Mouse (Mus musculus) telencephalon, adult 2 months (tissue): ENCODE data around the gene Tymp.

Source experiments
- DNase-seq: peaks from one replicate; pipeline ENCODE4 v3.0.0-alpha.2; 2011; ENCODE audit warnings: low read depth, low spot score

The Tymp gene

GRCm38 (mm10) chr15:89374340-89374739, 2.5 kb downstream of the Tymp start:
- DNase-seq = no peak

DNA sequence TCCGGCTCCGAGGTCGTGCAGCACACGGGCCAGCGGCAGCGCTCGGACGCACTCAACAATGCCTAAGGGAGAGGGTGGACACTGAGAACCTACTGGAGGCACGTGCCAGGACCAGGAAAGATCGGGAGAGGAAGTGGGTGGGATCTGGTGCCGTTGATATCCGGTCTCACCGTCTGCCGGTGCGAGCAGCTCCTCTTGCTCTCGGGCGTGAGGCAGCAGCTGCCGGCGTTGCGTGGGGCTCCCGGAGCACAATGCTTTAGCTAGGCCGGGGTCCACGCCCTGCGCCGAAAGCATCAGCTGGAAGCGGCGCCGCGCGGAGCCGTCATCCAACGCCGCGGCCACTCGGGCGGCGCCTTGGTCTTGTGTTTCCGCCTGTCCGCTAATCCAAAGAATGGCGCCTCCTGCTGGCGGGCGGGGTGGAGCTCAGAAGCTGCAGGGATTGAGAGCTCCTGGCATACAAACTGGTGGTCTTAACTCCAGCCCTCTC, 3.0 kb downstream of the Tymp start, which contains the start of gene Sco2:
Gene Sco2, minus strand, starts transcription at position 85 of the 487 bp plus-strand sequence.
- DNase-seq = peak; percentile 83

GRCm38 (mm10) chr15:89373027-89373761, 3.6 kb downstream of the Tymp start:
- peak; percentile 71 for DNase-seq

- DNase-seq = no peak
Measured at GRCm38 (mm10) chr15:89372536-89372935, 4.3 kb downstream of the Tymp start.

- DNase-seq = no peak
Measured at GRCm38 (mm10) chr15:89372068-89372467, 4.8 kb downstream of the Tymp start.

DNA sequence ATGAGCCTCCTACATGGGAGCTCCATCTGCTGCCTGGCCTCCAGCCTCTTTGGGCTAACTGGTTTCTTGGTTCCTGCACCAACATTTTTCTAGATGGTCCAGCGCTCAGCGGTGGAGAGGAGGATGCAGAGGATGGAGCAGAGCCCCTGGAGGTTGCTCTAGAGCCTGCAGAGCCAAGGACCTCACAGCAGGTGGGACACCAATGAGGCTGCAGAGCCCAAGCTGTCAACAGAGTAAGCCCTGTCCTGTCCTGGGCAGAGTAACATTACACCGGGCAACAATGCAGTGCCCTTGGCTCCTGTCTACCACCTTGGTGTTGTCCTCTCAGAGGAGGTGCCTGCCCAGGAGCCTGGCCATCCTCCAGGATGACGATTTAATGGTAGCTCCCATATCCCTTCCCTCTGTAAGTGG, 11.7 kb downstream of the Tymp start:
- no peak for DNase-seq

DNA sequence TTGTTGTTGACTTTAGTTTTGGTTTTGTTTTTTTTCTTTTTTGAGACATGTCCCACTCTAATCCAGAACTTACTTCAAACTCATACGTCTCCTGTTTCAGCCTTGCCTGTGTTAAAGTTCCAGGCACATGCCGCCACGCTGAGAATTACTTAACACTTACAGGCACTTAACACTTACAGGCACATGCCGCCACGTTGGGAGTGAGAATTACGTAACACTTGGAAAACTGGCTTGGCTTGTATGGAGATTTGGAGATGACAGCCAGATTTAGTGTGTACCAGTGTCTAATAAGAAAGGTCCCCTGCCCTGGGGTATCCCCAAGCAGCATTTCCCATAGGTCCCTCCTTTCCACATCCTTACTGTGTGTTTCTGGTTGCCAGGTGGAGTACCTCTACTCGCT, 13.8 kb downstream of the Tymp start:
- DNase-seq = no peak

DNA sequence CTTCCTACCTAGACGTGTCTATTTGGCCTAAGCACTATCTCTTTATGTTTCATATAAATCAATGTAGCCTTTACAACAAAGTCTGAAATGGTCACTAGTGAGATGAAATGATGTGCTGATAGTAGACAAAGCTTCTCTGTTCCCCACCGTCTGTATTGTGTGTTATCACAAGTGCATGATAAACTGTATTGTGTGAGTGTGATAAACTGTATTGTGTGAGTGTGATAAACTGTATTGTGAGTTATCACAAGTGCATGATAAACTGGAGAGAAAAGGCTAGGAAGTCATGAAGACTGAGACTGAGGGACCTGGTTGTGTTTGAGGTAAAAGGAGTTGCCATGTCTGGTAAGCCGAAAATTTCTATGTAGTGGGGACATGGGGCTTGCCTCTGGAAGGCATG, 18.1 kb downstream of the Tymp start:
- DNase-seq = no peak

DNA sequence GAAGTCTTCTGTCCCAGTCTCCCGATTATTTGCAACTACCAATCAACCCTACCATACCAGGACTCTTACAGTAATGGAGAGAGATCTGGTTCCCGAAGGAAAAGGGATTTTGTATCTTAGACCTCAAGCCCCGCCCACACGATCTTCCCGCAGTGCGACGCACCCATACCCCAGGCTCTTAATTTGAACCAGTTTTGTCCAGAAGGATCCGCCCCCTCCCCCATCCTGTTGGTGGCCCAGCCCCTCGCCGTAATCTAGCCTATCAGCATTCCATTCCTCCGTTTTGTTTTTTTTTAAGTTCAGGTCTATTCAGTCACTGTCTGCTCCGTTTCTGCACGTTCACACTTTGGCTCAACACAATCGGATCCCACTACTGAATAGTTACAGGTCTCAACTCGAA, 20.5 kb downstream of the Tymp start:
- DNase-seq = peak; percentile 32

- DNase-seq = peak; percentile 89
Measured at GRCm38 (mm10) chr15:89355241-89356187, 21.3 kb downstream of the Tymp start, which contains the start of the genes Lmf2 and Ncaph2. Lmf2 (minus strand) TSS chr15:89355659. Ncaph2 (plus strand) TSS chr15:89355719.

DNA sequence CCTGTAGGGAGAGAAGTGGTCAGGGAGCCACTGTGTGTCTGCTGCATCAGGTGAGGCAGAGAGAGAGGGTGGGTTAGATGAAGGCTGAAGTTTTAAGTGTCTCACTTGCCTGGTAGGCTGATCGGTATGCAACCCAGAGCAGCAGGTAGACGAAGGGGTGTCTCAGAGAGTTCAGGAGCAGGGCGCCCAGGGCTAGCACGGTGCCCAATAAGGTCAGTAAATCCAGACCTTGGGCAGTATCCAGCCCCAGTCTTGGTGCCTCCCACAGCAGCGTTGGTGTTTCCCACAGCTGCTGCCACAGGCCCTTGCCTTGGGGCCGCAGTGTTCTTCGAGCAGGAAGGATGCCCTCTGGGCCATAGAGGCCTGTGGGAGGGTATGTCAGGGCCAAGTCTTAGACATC, 22.4 kb downstream of the Tymp start:
- no peak for DNase-seq

- DNase-seq = no peak
Measured at GRCm38 (mm10) chr15:89353837-89354236, 23.0 kb downstream of the Tymp start.

DNA sequence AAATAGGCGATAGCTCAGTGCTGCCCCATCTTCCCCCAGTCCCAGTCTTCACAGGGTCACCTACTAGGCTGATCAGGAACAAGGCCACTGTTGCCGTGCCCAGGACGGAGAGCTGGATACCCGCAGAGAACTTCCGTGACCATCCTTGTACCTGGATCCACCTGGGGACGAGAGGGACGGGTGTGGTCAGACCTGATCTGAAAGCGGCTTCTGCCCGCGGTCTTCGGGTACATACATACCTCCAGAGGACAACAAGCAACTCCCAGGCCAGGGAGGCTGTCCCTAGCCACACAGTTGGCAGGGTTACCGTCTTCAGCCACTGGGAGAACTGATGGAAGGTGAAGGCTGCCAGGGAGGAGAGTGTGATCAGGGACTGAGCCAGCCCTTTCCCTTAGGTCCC, 24.0 kb downstream of the Tymp start:
- DNase-seq = no peak

DNA sequence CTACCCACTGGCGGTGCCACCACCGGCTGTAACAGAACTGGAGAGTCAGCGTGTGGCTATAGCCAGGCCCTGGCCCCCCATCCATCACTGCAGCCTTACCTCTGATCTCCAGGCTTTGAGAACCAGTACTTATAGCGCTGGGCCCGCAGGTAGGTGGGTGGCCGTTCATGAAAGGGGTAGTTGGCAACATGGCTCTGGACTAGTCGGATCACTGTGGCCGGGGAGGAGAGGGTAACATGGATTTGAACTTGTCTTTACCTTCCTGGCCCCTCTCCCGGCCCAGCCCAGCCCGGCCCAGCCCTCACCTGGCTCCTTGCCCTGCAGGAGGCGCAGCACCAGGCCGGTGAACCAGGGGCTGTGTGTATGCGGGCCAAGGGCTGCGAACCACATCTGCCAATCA, 24.8 kb downstream of the Tymp start:
- no peak for DNase-seq

- DNase-seq = no peak
Measured at GRCm38 (mm10) chr15:89351302-89351701, 25.5 kb downstream of the Tymp start.

- DNase-seq = no peak
Measured at GRCm38 (mm10) chr15:89350447-89350846, 26.4 kb downstream of the Tymp start.

DNA sequence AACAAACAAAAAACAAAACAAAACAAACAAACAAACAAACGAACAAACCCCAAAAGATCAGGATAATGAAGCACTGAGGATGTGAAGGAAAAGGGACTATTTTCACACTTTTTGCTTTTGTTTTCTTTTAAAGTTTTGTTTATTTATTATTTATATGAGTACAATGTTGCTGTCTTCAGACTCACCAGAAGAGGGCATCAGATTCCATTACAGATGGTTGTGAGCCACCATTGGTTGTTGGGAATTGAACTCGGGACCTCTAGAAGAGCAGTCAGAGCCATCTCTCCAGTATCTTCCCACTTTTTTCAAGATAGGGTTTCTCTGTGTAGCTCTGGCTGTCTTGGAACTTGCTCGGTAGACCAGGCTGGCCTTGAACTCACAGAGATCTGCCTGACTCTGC, 33.5 kb downstream of the Tymp start:
- no peak for DNase-seq

- no peak for DNase-seq
Measured at GRCm38 (mm10) chr15:89341678-89342077, 35.2 kb downstream of the Tymp start.

DNA sequence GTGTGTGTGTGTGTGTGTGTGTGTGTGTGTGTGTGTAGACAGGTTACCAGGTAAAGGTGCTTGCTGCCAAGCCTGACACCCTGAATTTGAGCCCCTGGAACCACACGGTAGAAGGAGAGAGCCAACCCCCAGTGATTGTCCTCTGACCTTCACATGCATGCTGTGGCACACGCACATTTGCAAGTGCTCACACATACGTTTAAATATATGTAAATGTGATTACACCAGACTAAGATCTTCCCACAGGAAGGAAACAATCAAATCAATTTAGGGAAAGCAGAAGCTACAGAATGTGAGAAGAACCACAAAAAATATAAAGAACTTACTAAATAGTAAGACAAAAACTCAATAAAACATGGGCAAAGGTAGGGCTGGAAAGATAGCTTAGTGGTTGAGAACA, 36.7 kb downstream of the Tymp start:
- DNase-seq = no peak

DNA sequence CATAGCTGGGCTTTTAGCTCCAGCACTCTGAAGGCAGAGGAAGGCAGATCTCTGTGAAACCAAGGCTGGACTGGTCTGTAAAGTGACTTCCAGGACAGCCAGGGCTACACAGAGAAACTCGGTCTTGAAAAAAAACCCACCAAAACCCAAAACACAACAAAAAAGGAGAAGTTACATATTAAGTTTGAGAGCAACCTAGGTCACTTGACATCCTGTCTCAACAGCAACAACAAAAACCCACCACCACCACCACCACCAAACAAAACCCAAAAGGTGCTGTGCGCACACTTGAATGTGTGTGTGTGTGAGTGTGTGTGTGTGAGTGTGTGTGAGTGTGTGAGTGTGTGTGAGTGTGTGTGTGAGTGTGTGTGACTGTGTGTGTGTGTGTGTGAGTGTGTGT, 37.1 kb downstream of the Tymp start:
- no peak for DNase-seq

DNA sequence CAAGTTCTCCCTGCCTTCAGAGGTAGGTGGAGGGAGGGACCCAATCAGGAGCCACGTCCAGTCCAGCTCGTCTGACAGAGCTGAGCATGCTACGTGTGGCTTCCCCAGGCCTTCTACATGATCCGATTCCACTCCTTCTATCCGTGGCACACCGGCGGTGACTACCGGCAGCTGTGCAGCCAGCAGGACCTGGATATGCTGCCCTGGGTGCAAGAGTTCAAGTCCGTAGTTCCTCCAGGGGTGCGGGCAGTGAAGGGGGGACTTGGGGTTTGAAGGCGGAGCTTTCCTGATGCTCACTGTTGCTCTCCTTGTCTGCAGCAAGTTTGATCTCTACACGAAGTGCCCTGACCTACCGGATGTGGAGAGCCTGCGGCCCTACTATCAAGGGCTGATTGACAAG, 40.4 kb downstream of the Tymp start:
- DNase-seq = no peak

DNA sequence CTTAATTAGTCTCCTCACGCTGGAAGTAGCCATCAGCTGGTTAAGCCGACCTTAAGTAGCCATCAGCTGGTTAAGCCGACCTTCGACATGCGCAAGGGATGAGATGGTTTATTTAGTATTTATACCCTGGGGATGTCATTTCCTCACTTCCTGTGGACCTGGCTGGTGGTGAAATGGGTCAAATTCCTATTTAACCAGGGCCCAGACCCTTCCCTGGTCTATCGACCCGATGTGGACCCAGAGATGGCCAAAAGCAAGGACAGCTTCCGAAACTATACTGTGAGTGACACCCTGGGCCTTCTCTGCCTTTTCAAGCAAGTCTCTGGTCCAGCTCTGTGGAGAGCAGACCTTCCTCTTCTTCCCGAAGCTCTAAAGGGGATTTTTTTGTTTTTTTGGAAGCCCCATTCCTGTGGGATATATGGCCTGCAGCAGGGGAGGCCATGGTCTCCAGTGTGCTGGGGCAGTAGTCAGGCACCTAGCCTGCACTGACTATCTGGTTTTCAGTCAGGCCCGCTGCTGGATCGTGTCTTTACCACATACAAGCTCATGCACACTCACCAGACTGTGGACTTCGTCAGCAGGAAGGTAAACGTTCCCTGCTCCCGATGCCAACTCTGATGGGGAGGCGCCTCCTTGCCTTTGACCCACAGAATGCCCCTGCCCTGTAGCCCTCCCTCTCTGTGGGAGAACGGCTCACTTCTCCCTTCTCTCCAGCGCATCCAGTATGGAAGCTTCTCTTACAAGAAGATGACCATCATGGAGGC, 41.9 kb downstream of the Tymp start:
- DNase-seq = no peak
